Mouse (Mus musculus): ENCODE results near the gene Golph3. TPM values are rescaled to one million over a fixed set of nuclear protein-coding genes. Genes with fewer than 3 reads are reported as not detected.
A peak's percentile ranks its signal among the peaks of the same experiment; 100 is the strongest.

The Golph3 gene
- total and polyA plus RNA-seq, 3 experiments: 81.1 to 149 (median 99.2) TPM

DNA sequence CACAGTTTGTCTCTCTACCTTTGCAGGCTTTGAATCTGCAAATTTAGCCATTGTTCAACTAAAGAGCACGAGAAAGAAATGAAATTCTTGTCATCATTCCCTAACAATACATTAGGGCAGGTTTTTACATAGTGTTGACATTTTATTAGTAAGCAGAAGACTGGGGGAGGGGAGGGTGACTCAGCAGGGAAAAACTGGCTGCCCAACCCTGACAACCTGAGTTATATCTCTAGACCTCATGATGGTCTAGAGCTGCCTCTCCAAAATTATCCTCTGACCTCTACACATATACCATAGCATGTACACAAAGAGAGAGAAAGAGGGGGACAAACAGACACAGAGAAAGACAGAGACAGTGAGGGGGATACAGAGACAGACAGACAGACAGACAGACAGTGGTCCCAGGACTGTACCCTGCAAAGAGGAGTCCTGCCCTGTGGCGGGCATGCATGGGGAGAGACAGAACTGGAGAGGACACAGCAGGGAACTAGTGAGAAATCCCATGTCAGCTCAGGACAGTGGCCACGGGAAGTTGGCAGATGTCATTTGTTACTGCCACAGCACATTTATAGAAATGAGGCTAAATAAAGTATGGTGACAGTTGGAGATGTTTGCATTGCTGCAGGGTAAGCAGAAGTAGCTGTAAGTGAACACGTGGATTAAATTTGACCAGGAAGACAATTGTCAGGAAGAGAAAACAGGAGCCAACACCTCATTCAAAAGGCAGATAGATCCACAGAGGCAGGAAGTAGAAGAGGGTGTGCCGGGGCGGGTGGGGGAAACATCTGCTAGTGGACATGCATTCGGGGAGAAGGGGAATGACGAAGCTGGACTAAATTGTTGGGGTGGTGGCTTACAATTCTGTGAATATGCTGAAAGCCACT is 14.8 kb upstream of the Golph3 start:
- Histone ChIP-seq H3K9ac (ENCODE audit: control insufficient read depth, low read depth, low read length, poor library complexity, severe bottlenecking) (peak overlapping the region; percentile 49), H3K4me1 (ENCODE audit: control insufficient read depth in 1 of 2, insufficient read depth in 2 of 2, low read length in 2 of 2) (peaks cover 18 to 36% of the 10 kb centered on the region in 2 experiments)
- DNase-seq (ENCODE audit: low read depth, low spot score): peak; percentile 61

DNA sequence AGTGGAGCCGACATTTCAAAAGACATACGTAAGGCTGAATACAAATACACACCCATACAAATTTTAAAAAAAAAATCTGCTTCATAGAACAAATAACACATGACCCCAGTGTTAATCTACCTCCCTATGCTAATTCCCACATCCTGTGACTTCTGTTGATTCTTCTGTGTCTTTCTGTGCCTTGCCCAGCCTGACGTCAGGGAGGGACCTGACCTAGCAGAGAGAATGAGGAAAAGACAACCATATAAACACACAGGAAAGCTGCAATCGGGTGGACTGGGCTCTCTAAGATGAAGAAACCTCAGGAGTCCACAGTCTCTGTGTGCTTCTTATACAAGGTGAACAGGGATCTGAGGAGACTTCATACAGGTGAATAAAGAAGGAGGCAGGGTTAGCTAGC is 14.1 kb upstream of the Golph3 start:
- H3K9ac ChIP-seq (ENCODE audit: control insufficient read depth, low read depth, low read length, poor library complexity, severe bottlenecking): peak overlapping the region; percentile 49
- H3K27ac ChIP-seq (ENCODE audit: control insufficient read depth, low read depth, low read length): peak overlapping the region; percentile 71
- DNase-seq (ENCODE audit: low read depth, low spot score): no peak
- H3K4me3 ChIP-seq (ENCODE audit: control insufficient read depth in 1 of 2, insufficient read depth in 1 of 2, low read depth in 2 of 2, low read length in 2 of 2): no peak overlapping the region; a peak in 1 of 4 replicates
- peaks cover 18 to 43% of the 10 kb centered on the region in 2 experiments for H3K4me1 ChIP-seq (ENCODE audit: control insufficient read depth in 1 of 2, insufficient read depth in 2 of 2, low read length in 2 of 2)
- H3K27me3 ChIP-seq (ENCODE audit: control insufficient read depth in 1 of 2, insufficient read depth in 2 of 2, low read length in 2 of 2): no peaks in the 10 kb centered on the region
- H3K9me3 ChIP-seq (replicated peaks; ENCODE audit: insufficient read depth, low read length): no peaks in the 10 kb centered on the region
- peaks cover 0 to 47% of the 10 kb centered on the region in 2 experiments; a peak in 2 of 4 replicates for H3K36me3 ChIP-seq (ENCODE audit: control insufficient read depth in 1 of 2, insufficient read depth in 2 of 2, low read length in 2 of 2)
- 0 out of 2 replicates have a peak, but pooled peaks have one; percentile 16 for TF ChIP-seq ZNF384 (IDR thresholded peaks at IDR 0.05; ENCODE audit: low read depth, low read length)
- no peak for TF ChIP-seq ETS1 (IDR thresholded peaks at IDR 0.05; ENCODE audit: low read depth, low read length)
- no peak for TF ChIP-seq TCF12 (IDR thresholded peaks at IDR 0.05; ENCODE audit: low read depth, low read length)
- H3K79me2 ChIP-seq (ENCODE audit: control insufficient read depth, insufficient read depth, low read length, poor library complexity): no peaks in the 10 kb centered on the region

More for the DNA sequence above, 14.8 kb upstream of the Golph3 start:
- no peaks in the 10 kb centered on the region for H3K79me2 ChIP-seq (ENCODE audit: control insufficient read depth, insufficient read depth, low read length, poor library complexity)
- no peaks in the 10 kb centered on the region for H3K27me3 ChIP-seq (ENCODE audit: control insufficient read depth in 1 of 2, insufficient read depth in 2 of 2, low read length in 2 of 2)
- H3K36me3 ChIP-seq (ENCODE audit: control insufficient read depth in 1 of 2, insufficient read depth in 2 of 2, low read length in 2 of 2): peaks cover 0 to 43% of the 10 kb centered on the region in 2 experiments; a peak in 2 of 4 replicates
- no peak overlapping the region; a peak in 1 of 4 replicates for H3K4me3 ChIP-seq (ENCODE audit: control insufficient read depth in 1 of 2, insufficient read depth in 1 of 2, low read depth in 2 of 2, low read length in 2 of 2)
- no peaks in the 10 kb centered on the region for H3K9me3 ChIP-seq (replicated peaks; ENCODE audit: insufficient read depth, low read length)
- H3K27ac ChIP-seq (ENCODE audit: control insufficient read depth, low read depth, low read length): peak overlapping the region; percentile 71
- TF ChIP-seq NRF1 (IDR thresholded peaks at IDR 0.05; ENCODE audit: insufficient read depth, low read depth, low read length, poor library complexity, severe bottlenecking) (no peak), RAD21 (IDR thresholded peaks at IDR 0.05; ENCODE audit: low read depth, low read length) (no peak), MAZ (IDR thresholded peaks at IDR 0.05; ENCODE audit: low read depth, low read length) (no peak), KAT2A (conservative IDR thresholded peaks at IDR 0.05; ENCODE audit: low read depth, low read length) (no peak), ELF1 (IDR thresholded peaks at IDR 0.05; ENCODE audit: low read depth, low read length) (no peak), MEF2A (IDR thresholded peaks at IDR 0.05; ENCODE audit: extremely low read depth, insufficient replicate concordance, low read depth, low read length, poor library complexity, severe bottlenecking) (peak; percentile 8; the same call in 1 of the 2 replicates), POLR2AphosphoS5 (IDR thresholded peaks at IDR 0.05; ENCODE audit: borderline replicate concordance, low read depth, low read length) (no peak), MYB (IDR thresholded peaks at IDR 0.05; ENCODE audit: low read depth, low read length) (no peak), GABPA (IDR thresholded peaks at IDR 0.05; ENCODE audit: low read depth, low read length) (peak; percentile 44; the same call in 1 of the 2 replicates), ZC3H11A (IDR thresholded peaks at IDR 0.05; ENCODE audit: low read depth, low read length) (no peak), TBP (IDR thresholded peaks at IDR 0.05; ENCODE audit: low read depth, low read length) (0 out of 2 replicates have a peak, but pooled peaks have one; percentile 33), USF2 (IDR thresholded peaks at IDR 0.05; ENCODE audit: borderline replicate concordance in 1 of 2, insufficient read depth in 1 of 2, low read depth in 1 of 2, low read length in 2 of 2) (no peak), POLR2AphosphoS2 (IDR thresholded peaks at IDR 0.05; ENCODE audit: low read length) (no peak), MXI1 (IDR thresholded peaks at IDR 0.05; ENCODE audit: low read depth, low read length) (peak; percentile 81; the same call in 1 of the 2 replicates), TCF12 (IDR thresholded peaks at IDR 0.05; ENCODE audit: low read depth, low read length) (no peak), MAX (IDR thresholded peaks at IDR 0.05; ENCODE audit: low read length) (peak; percentile 86), SIN3A (IDR thresholded peaks at IDR 0.05; ENCODE audit: low read length) (no peak; the same call in 1 of the 2 replicates), MAFK (IDR thresholded peaks at IDR 0.05; ENCODE audit: borderline replicate concordance, low read depth, low read length) (0 out of 2 replicates have a peak, but pooled peaks have one; percentile 33), GATA1 (IDR thresholded peaks at IDR 0.05; ENCODE audit: low read depth, low read length) (no peak), CHD1 (IDR thresholded peaks at IDR 0.05; ENCODE audit: low read depth, low read length) (no peak), MYC (IDR thresholded peaks at IDR 0.05; ENCODE audit: low read depth, low read length) (peak; percentile 78; the same call in 1 of the 2 replicates), TAL1 (IDR thresholded peaks at IDR 0.05; ENCODE audit: low read length) (no peak), EP300 (IDR thresholded peaks at IDR 0.05; ENCODE audit: low read depth in 1 of 2, low read length in 2 of 2) (peak; percentile 36 to 39; a peak in 3 of 4 replicates), ETS1 (IDR thresholded peaks at IDR 0.05; ENCODE audit: low read depth, low read length) (peak; percentile 29; the same call in 1 of the 2 replicates), CHD2 (IDR thresholded peaks at IDR 0.05; ENCODE audit: low read length) (no peak), UBTF (IDR thresholded peaks at IDR 0.05; ENCODE audit: borderline replicate concordance, insufficient read depth, low read depth, low read length) (no peak), E2F4 (IDR thresholded peaks at IDR 0.05; ENCODE audit: borderline replicate concordance, low read depth, low read length) (no peak), HCFC1 (IDR thresholded peaks at IDR 0.05; ENCODE audit: low read depth, low read length) (no peak), JUND (IDR thresholded peaks at IDR 0.05; ENCODE audit: low read depth, low read length) (no peak), SMC3 (IDR thresholded peaks at IDR 0.05; ENCODE audit: low read depth, low read length) (no peak), NELFE (IDR thresholded peaks at IDR 0.05; ENCODE audit: low read depth, low read length) (no peak), BHLHE40 (IDR thresholded peaks at IDR 0.05; ENCODE audit: borderline replicate concordance, low read depth, low read length) (no peak), RCOR1 (IDR thresholded peaks at IDR 0.05; ENCODE audit: low read depth, low read length) (no peak), POLR2A (IDR thresholded peaks at IDR 0.05; ENCODE audit: control insufficient read depth in 1 of 2, insufficient read depth in 1 of 2, low read depth in 1 of 2, low read length in 2 of 2, poor library complexity in 1 of 2) (no peak), USF1 (IDR thresholded peaks at IDR 0.05; ENCODE audit: low read depth, low read length) (no peak; the same call in 1 of the 2 replicates)

Data from MEL (cell line).